Mouse (Mus musculus) olfactory bulb, adult 2 months (tissue): ENCODE results near the gene Jazf1. TPM values are rescaled to one million over a fixed set of nuclear protein-coding genes. Genes with fewer than 3 reads are reported as not detected.
A peak's percentile ranks its signal among the peaks of the same experiment; 100 is the strongest.

Source experiments
- H3K27ac ChIP-seq: fragments of 200-500 bp; 2 replicates; pipeline ENCODE4 v1.5.1; 2012; ENCODE audit warnings: low read depth, low read length; ENCODE audit not compliant: insufficient read depth
- H3K4me1 ChIP-seq: fragments of 200-500 bp; 2 replicates; pipeline ENCODE4 v1.6.1; 2012; ENCODE audit warnings: low read length; ENCODE audit not compliant: control insufficient read depth, insufficient read depth
- H3K4me3 ChIP-seq: fragments of 200-500 bp; 2 replicates; pipeline ENCODE4 v1.5.1; 2012; ENCODE audit warnings: mild to moderate bottlenecking, low read depth, low read length, moderate library complexity; ENCODE audit not compliant: insufficient read depth
- CTCF ChIP-seq: fragments of 200-500 bp; IDR thresholded peaks from 2 replicates; pipeline ENCODE4 v1.5.1; 2012; ENCODE audit warnings: low read depth, mild to moderate bottlenecking, low read length, moderate library complexity; ENCODE audit not compliant: insufficient read depth
- POLR2A ChIP-seq: fragments of 200-500 bp; IDR thresholded peaks from 2 replicates; pipeline ENCODE4 v1.6.1; 2012; ENCODE audit warnings: mild to moderate bottlenecking, low read depth, low read length, moderate library complexity; ENCODE audit not compliant: insufficient read depth
- WGBS: fragments of 180-500 bp; shearing (Covaris S2); methylation state at CpG from one replicate; pipeline ENCODE4 v1.1.7; 2018; 5-methylcytosine and 5-hydroxymethylcytosine counted together
- polyA plus RNA-seq: library from polyadenylated mRNA; stranded (reverse); fragments of >200 nt; gene quantifications from 2 replicates; pipeline ENCODE4 v1.2.4, GENCODE M21; 2012; ENCODE audit warnings: low replicate concordance; ENCODE audit not compliant: missing spikeins, insufficient read depth, insufficient read length

Gene Jazf1
- not detected in 2 replicates for polyA plus RNA-seq

DNA sequence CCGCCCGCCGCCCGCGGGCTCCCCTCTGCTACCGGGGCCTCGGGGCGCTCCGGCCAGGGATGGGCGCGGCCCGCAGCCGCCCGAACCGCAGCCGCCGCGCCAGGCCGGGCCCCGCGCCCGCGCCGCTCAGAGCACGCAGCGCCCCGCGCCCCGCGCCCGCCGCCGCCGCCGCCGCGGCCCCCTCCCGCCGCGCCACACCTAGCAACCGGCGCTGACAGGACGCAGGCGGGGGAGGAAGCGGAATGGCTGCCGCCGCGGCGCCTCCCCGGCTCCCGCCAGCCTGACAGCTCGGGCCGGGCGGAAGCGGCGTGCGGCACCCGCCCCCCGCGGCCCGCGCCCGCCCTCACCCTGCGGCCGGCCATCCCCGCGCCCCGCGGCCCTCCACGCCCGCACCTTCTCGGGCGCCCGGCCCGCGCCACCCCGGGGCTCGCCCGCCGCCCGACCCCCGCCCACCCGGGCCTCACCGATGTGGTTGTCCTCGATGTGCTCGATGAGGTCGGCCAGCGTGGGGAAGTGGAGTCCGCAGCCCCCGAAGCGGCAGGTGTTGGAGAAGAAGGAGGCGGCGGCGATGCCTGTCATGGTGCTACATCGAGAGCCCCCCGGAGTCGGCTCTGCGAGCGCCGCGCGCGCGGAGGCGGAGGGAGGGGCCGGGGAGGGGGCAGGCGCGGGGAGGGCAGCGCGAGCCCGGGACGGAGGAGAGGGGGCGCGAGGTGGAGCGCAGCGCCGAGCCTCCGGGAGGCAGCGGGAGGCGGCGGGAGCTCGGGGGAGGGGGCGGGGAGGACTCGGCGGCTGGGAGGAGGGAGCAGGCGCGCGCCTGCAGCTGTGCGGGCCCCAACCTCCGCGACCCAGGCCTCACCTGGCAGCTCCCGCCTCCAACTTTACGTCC, at the start of gene Jazf1:
Gene Jazf1, minus strand, starts transcription at position 643 of the 886 bp plus-strand sequence.
- Histone ChIP-seq H3K4me3 (peak within 1 kb of the TSS; percentile 90), H3K27ac (0 out of 2 replicates have a peak within 1 kb of the TSS, but pooled peaks have one; percentile 8), H3K4me1 (0 out of 2 replicates have a peak, but pooled peaks cover 6% of the 10 kb centered on the region)
- TF ChIP-seq POLR2A (no peak), CTCF (no peak)
- WGBS, result 12% methylated on average over 107 of the region's 133 CpGs

DNA sequence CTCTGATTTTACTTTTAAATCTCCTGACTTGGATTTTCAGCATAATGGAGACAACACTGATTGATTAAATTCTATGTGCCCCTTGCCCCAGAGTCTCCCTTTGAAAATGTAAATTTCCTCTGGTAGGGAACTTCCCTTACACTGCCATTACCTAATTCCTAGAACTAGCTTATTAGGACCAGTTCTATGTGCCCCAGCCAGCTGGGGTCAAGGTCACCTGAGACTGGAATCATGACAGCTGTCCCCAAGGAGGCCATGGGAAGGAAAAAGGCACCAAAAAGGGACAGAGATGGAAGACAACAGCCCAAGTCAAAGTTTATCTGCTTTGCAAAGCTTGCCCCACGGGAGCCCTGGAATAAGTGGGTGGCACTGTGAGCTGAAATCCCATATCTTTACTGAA, 49.4 kb upstream of the Jazf1 start:
- no peak for TF ChIP-seq POLR2A
- TF ChIP-seq CTCF, result no peak
- Histone ChIP-seq H3K27ac (no peak overlapping the region), H3K4me3 (no peak overlapping the region), H3K4me1 (no peaks in the 10 kb centered on the region)
- 73% methylated on average over 1 of the region's 1 CpGs for WGBS

DNA sequence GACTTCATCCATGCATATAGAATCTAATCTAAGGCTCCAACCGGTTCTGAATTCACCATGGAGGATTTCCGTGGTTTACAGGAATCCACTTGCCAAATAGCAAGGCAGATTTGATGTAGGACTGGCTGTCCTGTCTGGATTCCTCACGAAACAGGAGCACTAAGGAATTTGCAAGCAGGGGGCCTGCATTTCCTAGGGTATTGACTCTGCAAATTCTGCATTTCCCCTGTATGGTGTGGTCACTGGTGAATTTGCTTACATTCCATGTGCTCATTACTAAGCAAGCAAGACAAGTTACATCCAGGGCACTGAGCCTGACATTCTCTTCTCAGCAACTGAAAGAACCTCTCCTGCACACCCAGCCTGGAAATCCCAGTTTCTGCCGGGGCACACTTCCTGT, 18.4 kb upstream of the Jazf1 start:
- no peak overlapping the region for H3K27ac ChIP-seq
- H3K4me3 ChIP-seq, result no peak overlapping the region
- TF ChIP-seq POLR2A (no peak), CTCF (no peak)
- H3K4me1 ChIP-seq, result no peaks in the 10 kb centered on the region
- WGBS, result 78% methylated on average over 4 of the region's 4 CpGs

DNA sequence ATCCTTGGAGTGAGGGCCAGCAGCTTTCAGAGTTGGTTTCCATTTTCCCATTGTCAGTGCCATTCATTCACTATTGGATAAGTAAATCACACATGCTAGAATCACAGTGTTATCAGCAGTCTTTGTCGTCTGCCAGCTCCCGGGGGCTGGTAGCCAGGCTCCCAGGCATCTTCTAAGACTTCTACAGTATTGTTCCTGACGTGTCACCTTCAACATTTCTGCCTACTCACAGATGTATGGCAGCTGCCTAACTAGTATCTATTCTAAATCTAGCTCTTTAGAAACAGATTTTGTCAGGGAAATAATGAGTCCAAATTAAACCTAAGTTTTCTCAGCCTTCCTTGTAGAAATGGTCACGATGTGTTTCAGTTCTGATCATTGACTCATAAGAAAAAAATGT, 12.8 kb upstream of the Jazf1 start:
- Histone ChIP-seq H3K4me3 (no peak overlapping the region), H3K27ac (no peak overlapping the region), H3K4me1 (no peaks in the 10 kb centered on the region)
- 84% methylated on average over 4 of the region's 4 CpGs for WGBS
- TF ChIP-seq CTCF, result no peak
- TF ChIP-seq POLR2A, result no peak

DNA sequence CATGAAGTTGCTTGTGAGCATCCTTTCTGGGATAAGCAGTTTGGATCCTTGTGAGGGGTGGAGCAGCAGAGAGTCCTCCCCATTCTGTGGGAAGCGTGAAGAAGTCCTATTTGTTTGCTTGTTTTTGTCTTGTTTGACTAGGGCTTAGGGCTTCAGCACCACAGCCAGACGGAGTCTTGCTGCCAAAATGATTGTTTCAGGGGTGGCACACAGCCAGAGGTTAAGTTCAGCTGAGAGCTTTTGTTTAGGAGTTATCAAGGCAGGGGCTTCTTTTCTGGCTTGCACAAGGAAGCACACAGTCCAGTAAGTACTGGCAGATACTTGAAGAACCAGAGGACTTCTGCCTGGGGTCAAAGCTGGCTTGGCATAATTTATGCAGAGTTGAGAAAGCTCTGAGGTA, 10.2 kb upstream of the Jazf1 start:
- Histone ChIP-seq H3K4me3 (no peak overlapping the region), H3K27ac (no peak overlapping the region), H3K4me1 (no peaks in the 10 kb centered on the region)
- 49% methylated on average over 2 of the region's 2 CpGs for WGBS
- TF ChIP-seq CTCF (no peak), POLR2A (no peak)

DNA sequence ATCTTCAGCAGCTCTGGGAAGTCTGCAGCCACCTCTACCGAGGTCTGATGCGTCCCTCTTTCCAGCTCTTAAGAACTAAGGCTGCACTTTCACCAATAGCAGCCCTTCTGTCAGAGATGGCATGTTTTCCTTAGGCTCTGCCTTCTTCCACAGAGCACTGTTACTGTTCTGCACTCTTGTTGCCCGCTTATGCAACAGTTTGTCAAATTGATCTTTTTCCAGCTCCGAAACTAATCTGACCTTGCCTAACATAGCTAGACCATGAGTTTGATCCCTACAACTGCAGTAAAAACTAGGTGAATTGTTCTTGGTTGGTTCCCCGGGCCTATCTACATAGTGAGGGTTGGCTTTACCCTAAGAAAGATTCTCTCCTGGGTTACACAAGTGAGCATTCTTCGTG, 3.3 kb upstream of the Jazf1 start:
- 95% methylated on average over 6 of the region's 6 CpGs for WGBS
- H3K27ac ChIP-seq, result no peak overlapping the region
- TF ChIP-seq CTCF (no peak), POLR2A (no peak)
- 0 out of 2 replicates have a peak, but pooled peaks cover 6% of the 10 kb centered on the region for H3K4me1 ChIP-seq
- H3K4me3 ChIP-seq, result no peak overlapping the region

DNA sequence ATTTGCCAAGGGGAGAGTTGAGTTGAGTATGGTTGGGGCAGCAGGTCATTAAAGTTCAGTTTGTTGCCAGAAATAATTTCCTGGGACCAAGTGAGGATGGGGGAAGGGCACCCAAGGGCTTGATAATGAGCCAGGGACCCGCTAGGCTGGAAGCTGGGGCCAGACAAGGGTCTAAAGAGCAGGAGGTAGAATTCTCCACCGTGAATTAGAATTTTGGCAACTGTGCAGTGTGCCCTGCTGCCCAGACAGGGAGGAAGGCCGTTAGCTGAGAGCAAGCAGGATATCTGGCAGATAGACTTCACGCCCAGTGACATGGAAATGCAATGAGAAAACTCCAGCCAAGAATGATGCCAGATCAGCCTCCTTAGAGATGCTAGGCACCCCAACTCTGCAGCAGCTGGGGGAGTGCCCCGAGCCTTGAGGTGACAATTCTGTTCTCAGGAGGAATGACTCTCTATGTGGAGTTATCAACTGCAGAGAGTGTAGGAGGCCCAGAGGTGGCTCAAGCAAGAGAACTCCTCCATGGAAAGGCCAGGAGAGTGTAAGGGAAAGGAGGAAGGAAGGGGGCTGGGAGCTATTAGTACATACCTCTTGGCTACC, 1.6 kb upstream of the Jazf1 start:
- WGBS, result 51% methylated on average over 5 of the region's 5 CpGs
- TF ChIP-seq POLR2A, result no peak
- no peak for TF ChIP-seq CTCF
- no peak overlapping the region for H3K27ac ChIP-seq
- H3K4me1 ChIP-seq, result 0 out of 2 replicates have a peak, but pooled peaks cover 6% of the 10 kb centered on the region
- no peak overlapping the region for H3K4me3 ChIP-seq

DNA sequence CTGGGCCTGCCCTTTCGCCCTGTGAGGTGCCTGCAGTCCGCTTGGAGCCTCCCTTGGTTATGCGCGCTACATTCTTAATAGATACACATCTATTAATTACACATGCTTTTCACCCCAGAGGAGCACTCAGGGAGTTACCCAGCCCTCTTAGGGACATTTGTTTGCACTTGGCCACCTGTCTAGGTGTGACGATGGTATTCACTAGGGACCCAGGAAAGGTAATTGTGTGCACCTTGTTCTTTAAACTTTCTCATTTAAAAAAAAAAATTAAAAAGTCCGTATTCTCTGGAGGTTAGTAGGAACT, 396 bp upstream of the Jazf1 start:
- Histone ChIP-seq H3K27ac (0 out of 2 replicates have a peak overlapping the region, but pooled peaks have one; percentile 8), H3K4me1 (0 out of 2 replicates have a peak, but pooled peaks cover 6% of the 10 kb centered on the region), H3K4me3 (peak overlapping the region; percentile 90)
- WGBS, result 9% methylated on average over 6 of the region's 6 CpGs
- TF ChIP-seq POLR2A, result no peak
- TF ChIP-seq CTCF, result no peak

DNA sequence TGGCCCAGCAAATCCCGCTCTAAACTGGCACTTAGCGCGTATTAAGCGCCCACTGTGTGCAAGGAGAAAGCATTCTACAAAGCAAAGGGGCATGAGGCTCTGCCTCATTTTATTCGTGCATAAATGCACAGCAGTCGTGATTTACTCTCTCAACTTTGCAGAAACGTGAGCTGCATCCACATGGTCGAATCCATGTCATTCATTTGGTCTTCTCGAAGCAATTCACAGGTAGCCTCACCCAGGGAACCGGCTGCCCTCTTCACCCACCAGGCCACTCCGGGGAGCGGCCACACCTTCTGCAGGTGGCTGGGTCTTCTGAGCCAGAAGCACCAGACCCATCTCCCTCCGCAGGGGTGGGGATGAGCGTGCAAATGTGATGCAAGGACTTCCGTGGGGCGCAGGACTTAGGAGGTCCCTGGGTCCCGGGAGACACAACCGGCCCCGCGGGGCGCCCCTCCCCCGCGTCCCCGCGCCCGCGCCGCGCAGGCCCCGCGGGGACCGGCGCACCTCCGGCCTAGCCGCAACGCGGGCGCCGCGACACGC, 914 bp downstream of the Jazf1 start:
- Histone ChIP-seq H3K4me3 (peak overlapping the region; percentile 90), H3K4me1 (0 out of 2 replicates have a peak, but pooled peaks cover 6% of the 10 kb centered on the region), H3K27ac (no peak overlapping the region)
- WGBS, result 11% methylated on average over 41 of the region's 41 CpGs
- TF ChIP-seq POLR2A (no peak), CTCF (no peak)
